In the genomic region with DNA sequence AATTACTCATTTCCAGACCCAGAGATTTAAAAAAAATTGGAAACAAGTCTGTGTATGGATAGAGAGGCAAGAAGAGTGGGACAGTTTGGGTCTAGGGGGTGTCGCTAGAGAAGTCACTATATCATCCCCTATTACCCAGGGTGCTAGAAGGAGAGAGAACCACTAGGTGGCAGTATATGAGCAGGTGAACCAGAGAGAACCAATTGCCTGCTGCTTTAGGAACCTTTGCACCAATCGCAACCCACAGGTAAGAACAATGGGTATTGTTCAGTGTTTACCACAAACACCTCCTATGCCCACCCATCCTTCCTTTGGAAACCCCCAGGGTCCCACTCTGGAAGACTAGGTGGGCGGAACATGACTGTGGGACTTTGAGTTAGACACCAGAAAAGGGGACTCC, we compare ENCODE assay signal across 8 mouse cellular contexts. TPM values are rescaled to one million over a fixed set of nuclear protein-coding genes. Genes with fewer than 3 reads are reported as not detected.
DNase-seq lines count a peak whose midpoint lies in the region; ATAC-seq lines count a peak whose summit lies in the region.

No protein-coding gene starts in this region.

- ATAC-seq in forebrain, embryonic 13.5 days: 0 out of 2 replicates have a peak, but pooled peaks have one; percentile 13
- ATAC-seq in forebrain, embryonic 15.5 days (replicated peaks): no peak; the same call in 1 of the 2 replicates
- 0 out of 2 replicates have a peak, but pooled peaks have one; percentile 28 for ATAC-seq in intestine, embryonic 15.5 days
- peak; percentile 93 for ATAC-seq in megakaryocyte progenitor cell, adult 5-6 weeks (replicated peaks; ENCODE audit: poor library complexity)
- no peak for ATAC-seq in hindbrain, embryonic 12.5 days (ENCODE audit: low FRiP score)

- DNase-seq in spleen, adult 12 weeks (ENCODE audit: low spot score): peak; percentile 23
- DNase-seq in spleen, adult 18-20 months: no peak
- peak; percentile 88 for DNase-seq in cerebellum, adult 9-10 months

- peaks cover 20% of the 10 kb centered on the region for H3K4me1 ChIP-seq in forebrain, embryonic 13.5 days
- H3K4me1 ChIP-seq in forebrain, embryonic 15.5 days: 0 out of 2 replicates have a peak, but pooled peaks cover 9% of the 10 kb centered on the region
- no peaks in the 10 kb centered on the region for H3K4me1 ChIP-seq in intestine, embryonic 15.5 days (replicated peaks)
- peaks cover 15% of the 10 kb centered on the region for H3K4me1 ChIP-seq in hindbrain, embryonic 12.5 days

- 45% methylated on average over 3 of the region's 3 CpGs for WGBS in forebrain, embryonic 13.5 days
- WGBS in forebrain, embryonic 15.5 days: 45% methylated on average over 3 of the region's 3 CpGs
- 43% methylated on average over 3 of the region's 3 CpGs for WGBS in intestine, embryonic 15.5 days
- 41% methylated on average over 3 of the region's 3 CpGs for WGBS in hindbrain, embryonic 12.5 days

- no peak overlapping the region for H3K9ac ChIP-seq in forebrain, embryonic 13.5 days
- H3K9ac ChIP-seq in forebrain, embryonic 15.5 days (replicated peaks): no peak overlapping the region
- H3K9ac ChIP-seq in intestine, embryonic 15.5 days: no peak overlapping the region
- H3K9ac ChIP-seq in hindbrain, embryonic 12.5 days: no peak overlapping the region

- H3K36me3 ChIP-seq in forebrain, embryonic 13.5 days (ENCODE audit: poor library complexity, severe bottlenecking): no peaks in the 10 kb centered on the region
- no peaks in the 10 kb centered on the region for H3K36me3 ChIP-seq in forebrain, embryonic 15.5 days
- H3K36me3 ChIP-seq in intestine, embryonic 15.5 days: no peaks in the 10 kb centered on the region
- H3K36me3 ChIP-seq in hindbrain, embryonic 12.5 days: no peaks in the 10 kb centered on the region

- H3K9me3 ChIP-seq in forebrain, embryonic 13.5 days (replicated peaks): no peaks in the 10 kb centered on the region
- H3K9me3 ChIP-seq in forebrain, embryonic 15.5 days: no peaks in the 10 kb centered on the region
- H3K9me3 ChIP-seq in intestine, embryonic 15.5 days: no peaks in the 10 kb centered on the region
- 0 out of 2 replicates have a peak, but pooled peaks cover 1% of the 10 kb centered on the region for H3K9me3 ChIP-seq in hindbrain, embryonic 12.5 days (replicated peaks)

- no peak overlapping the region for H3K4me2 ChIP-seq in forebrain, embryonic 13.5 days
- H3K4me2 ChIP-seq in forebrain, embryonic 15.5 days (replicated peaks): no peak overlapping the region
- H3K4me2 ChIP-seq in intestine, embryonic 15.5 days (replicated peaks): no peak overlapping the region
- no peak overlapping the region for H3K4me2 ChIP-seq in hindbrain, embryonic 12.5 days (replicated peaks)

- no peak overlapping the region for H3K4me3 ChIP-seq in forebrain, embryonic 13.5 days
- H3K4me3 ChIP-seq in forebrain, embryonic 15.5 days: no peak overlapping the region
- H3K4me3 ChIP-seq in intestine, embryonic 15.5 days (replicated peaks): no peak overlapping the region
- H3K4me3 ChIP-seq in hindbrain, embryonic 12.5 days: no peak overlapping the region

- 0 out of 2 replicates have a peak, but pooled peaks cover 4% of the 10 kb centered on the region for H3K27me3 ChIP-seq in forebrain, embryonic 13.5 days
- H3K27me3 ChIP-seq in forebrain, embryonic 15.5 days: no peaks in the 10 kb centered on the region
- H3K27me3 ChIP-seq in intestine, embryonic 15.5 days (replicated peaks): no peaks in the 10 kb centered on the region
- no peaks in the 10 kb centered on the region for H3K27me3 ChIP-seq in hindbrain, embryonic 12.5 days

- H3K27ac ChIP-seq in forebrain, embryonic 13.5 days: no peak overlapping the region
- no peak overlapping the region for H3K27ac ChIP-seq in forebrain, embryonic 15.5 days (replicated peaks)
- H3K27ac ChIP-seq in intestine, embryonic 15.5 days: no peak overlapping the region
- no peak overlapping the region for H3K27ac ChIP-seq in hindbrain, embryonic 12.5 days

RNA-seq across cellular contexts. Expression of a gene that starts 17.3 kb away (rescaled TPM):
- 36.2 and 43.0 TPM in 2 replicates for polyA plus RNA-seq in forebrain, embryonic 13.5 days (2015; fragmentation: Nextera tagmentation; extraction: Ambion mirVana)
- 45.4 and 45.8 TPM in 2 replicates for polyA plus RNA-seq in forebrain, embryonic 15.5 days (2015; fragmentation: Nextera tagmentation; extraction: Ambion mirVana)
- polyA plus RNA-seq in intestine, embryonic 15.5 days (2015; fragmentation: Nextera tagmentation; extraction: Ambion mirVana): 14.4 and 14.6 TPM in 2 replicates
- total RNA-seq in megakaryocyte progenitor cell, adult 5-6 weeks (2015): 8.6 and 9.6 TPM in 2 replicates
- total RNA-seq in megakaryocyte progenitor cell, adult 5-6 weeks (2017): 16.9 and 17.3 TPM in 2 replicates
- polyA plus RNA-seq in hindbrain, embryonic 12.5 days (2016; fragmentation: Nextera tagmentation; extraction: Ambion mirVana): 40.5 and 45.1 TPM in 2 replicates

RNA-seq across cellular contexts. Expression of a gene that starts 28.9 kb away (rescaled TPM):
- 156 and 175 TPM in 2 replicates for polyA plus RNA-seq in forebrain, embryonic 13.5 days (2015; fragmentation: Nextera tagmentation; extraction: Ambion mirVana)
- polyA plus RNA-seq in forebrain, embryonic 15.5 days (2015; fragmentation: Nextera tagmentation; extraction: Ambion mirVana): 102 and 108 TPM in 2 replicates
- 92.8 and 101 TPM in 2 replicates for polyA plus RNA-seq in intestine, embryonic 15.5 days (2015; fragmentation: Nextera tagmentation; extraction: Ambion mirVana)
- 61.3 and 70.5 TPM in 2 replicates for total RNA-seq in megakaryocyte progenitor cell, adult 5-6 weeks (2015)
- total RNA-seq in megakaryocyte progenitor cell, adult 5-6 weeks (2017): 94.4 and 116 TPM in 2 replicates
- polyA plus RNA-seq in hindbrain, embryonic 12.5 days (2016; fragmentation: Nextera tagmentation; extraction: Ambion mirVana): 136 TPM in 2 replicates

Comparison
In these comparisons a context has a peak if more than half of its experiments do, and no peak if none do; other contexts are left out.
1. ATAC-seq: peak in forebrain, embryonic 13.5 days (single experiment), intestine, embryonic 15.5 days (single experiment) and megakaryocyte progenitor cell, adult 5-6 weeks (single experiment); none in forebrain, embryonic 15.5 days (single experiment) and hindbrain, embryonic 12.5 days (single experiment).
2. DNase-seq: peak in spleen, adult 12 weeks (single experiment) and cerebellum, adult 9-10 months (single experiment); none in spleen, adult 18-20 months (0 of 2).